Mouse (Mus musculus): ENCODE data around the gene Zfp697. TPM values are rescaled to one million over a fixed set of nuclear protein-coding genes. Genes with fewer than 3 reads are reported as not detected.

Gene Zfp697
- polyA plus RNA-seq, 2 experiments: 1.6 to 1.7 TPM

DNA sequence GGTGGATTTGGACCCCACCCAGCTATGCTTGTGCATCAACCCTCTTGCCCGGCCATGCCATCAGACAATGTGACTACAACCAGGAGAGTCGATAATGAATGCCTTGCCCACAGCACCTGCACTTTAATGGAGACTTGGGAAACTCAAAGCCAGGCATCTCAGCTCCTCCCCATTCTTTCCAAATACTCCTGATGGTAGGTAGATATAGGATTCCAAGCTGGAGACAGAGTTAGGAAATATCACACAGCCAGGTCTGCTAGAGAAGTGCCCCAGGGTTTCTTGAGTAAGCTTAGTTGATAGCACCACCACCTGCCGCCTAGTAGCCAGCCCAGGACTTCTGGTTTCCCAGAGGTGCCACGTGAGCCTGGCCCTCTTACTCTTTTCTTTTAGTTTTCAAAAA lies 15.4 kb upstream of the Zfp697 start:
- Histone ChIP-seq H3K36me3 (replicated peaks; ENCODE audit: control insufficient read depth, insufficient read depth, low read depth) (no peaks in the 10 kb centered on the region), H3K4me2 (ENCODE audit: low read depth) (no peak overlapping the region), H3K4me1 (replicated peaks; ENCODE audit: control insufficient read depth in 2 of 2, insufficient read depth in 2 of 2, low read length in 1 of 2) (no peaks in the 10 kb centered on the region), H3K4me3 (ENCODE audit: insufficient read depth in 1 of 2, low read depth in 2 of 2, low read length in 2 of 2) (no peak overlapping the region), H3K27ac (no peak overlapping the region), H3K9me3 (ENCODE audit: control insufficient read depth, low read length) (no peaks in the 10 kb centered on the region), H3K9ac (replicated peaks) (no peak overlapping the region), H3K27me3 (ENCODE audit: control insufficient read depth, insufficient read depth, low read length) (no peaks in the 10 kb centered on the region)
- TF ChIP-seq CTCF (IDR thresholded peaks at IDR 0.05; ENCODE audit: low read depth) (no peak), EP300 (IDR thresholded peaks at IDR 0.05; ENCODE audit: low read depth) (no peak)
- DNase-seq (ENCODE audit: low read depth in 3 of 3, low spot score in 3 of 3): no peak
- ATAC-seq (ENCODE audit: insufficient read depth): no peak
- 61% methylated on average over 4 of the region's 4 CpGs for WGBS (ENCODE audit: insufficient replicate concordance)

DNA sequence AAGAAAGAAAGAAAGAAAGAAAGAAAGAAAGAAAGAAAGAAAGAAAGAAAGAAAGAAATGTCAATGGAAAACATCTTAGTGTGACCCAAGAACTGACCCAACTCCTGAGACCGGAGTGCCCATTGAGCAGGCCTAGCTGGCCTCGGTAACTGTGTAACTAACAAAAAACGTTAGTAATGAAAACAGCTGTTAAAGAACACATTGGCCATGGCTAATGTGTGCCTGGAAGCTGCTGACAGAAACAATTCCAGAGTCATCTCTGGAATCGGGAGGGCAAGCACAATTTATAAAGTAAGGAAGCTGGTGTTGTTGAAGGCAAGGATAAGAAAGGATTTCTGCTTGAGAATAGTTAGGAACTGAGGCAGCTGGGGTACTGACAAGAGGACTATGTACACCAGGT lies 14.0 kb upstream of the Zfp697 start:
- DNase-seq (ENCODE audit: low read depth in 3 of 3, low spot score in 3 of 3): no peak
- Histone ChIP-seq H3K4me3 (ENCODE audit: insufficient read depth in 1 of 2, low read depth in 2 of 2, low read length in 2 of 2) (no peak overlapping the region), H3K9me3 (ENCODE audit: control insufficient read depth, low read length) (no peaks in the 10 kb centered on the region), H3K27me3 (ENCODE audit: control insufficient read depth, insufficient read depth, low read length) (no peaks in the 10 kb centered on the region), H3K9ac (replicated peaks) (no peak overlapping the region), H3K27ac (no peak overlapping the region), H3K4me2 (ENCODE audit: low read depth) (no peak overlapping the region), H3K36me3 (replicated peaks; ENCODE audit: control insufficient read depth, insufficient read depth, low read depth) (no peaks in the 10 kb centered on the region), H3K4me1 (replicated peaks; ENCODE audit: control insufficient read depth in 2 of 2, insufficient read depth in 2 of 2, low read length in 1 of 2) (no peaks in the 10 kb centered on the region)
- WGBS (ENCODE audit: insufficient replicate concordance): 53% methylated on average over 4 of the region's 4 CpGs
- TF ChIP-seq CTCF (IDR thresholded peaks at IDR 0.05; ENCODE audit: low read depth) (no peak), EP300 (IDR thresholded peaks at IDR 0.05; ENCODE audit: low read depth) (no peak)
- no peak for ATAC-seq (ENCODE audit: insufficient read depth)

DNA sequence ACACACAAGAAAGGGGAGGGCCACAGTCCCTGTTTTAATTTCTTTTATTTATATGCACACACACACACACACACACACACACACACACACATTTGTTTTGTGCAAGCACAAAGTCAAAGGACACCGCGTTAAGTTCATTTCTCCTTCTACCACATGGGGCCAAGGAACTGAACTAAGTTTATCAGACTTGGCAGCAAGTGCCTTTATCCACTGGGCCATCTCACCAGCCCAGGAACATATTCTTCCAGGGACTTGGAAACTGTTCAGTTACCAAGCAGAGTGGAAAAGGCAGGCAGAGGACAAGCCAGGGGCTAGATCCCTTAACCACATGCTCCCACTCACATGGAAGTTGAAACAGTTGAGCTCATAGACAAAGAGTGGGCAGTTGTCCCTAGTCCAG lies 13.5 kb upstream of the Zfp697 start:
- TF ChIP-seq EP300 (IDR thresholded peaks at IDR 0.05; ENCODE audit: low read depth) (no peak), CTCF (IDR thresholded peaks at IDR 0.05; ENCODE audit: low read depth) (no peak)
- no peaks in the 10 kb centered on the region for H3K36me3 ChIP-seq (replicated peaks; ENCODE audit: control insufficient read depth, insufficient read depth, low read depth)
- DNase-seq (ENCODE audit: low read depth in 3 of 3, low spot score in 3 of 3) (no peak), ATAC-seq (ENCODE audit: insufficient read depth) (no peak)
- no peaks in the 10 kb centered on the region for H3K4me1 ChIP-seq (replicated peaks; ENCODE audit: control insufficient read depth in 2 of 2, insufficient read depth in 2 of 2, low read length in 1 of 2)
- 88% methylated on average over 2 of the region's 2 CpGs for WGBS (ENCODE audit: insufficient replicate concordance)
- H3K4me3 ChIP-seq (ENCODE audit: insufficient read depth in 1 of 2, low read depth in 2 of 2, low read length in 2 of 2): no peak overlapping the region
- H3K27ac ChIP-seq: no peak overlapping the region
- no peak overlapping the region for H3K9ac ChIP-seq (replicated peaks)
- no peak overlapping the region for H3K4me2 ChIP-seq (ENCODE audit: low read depth)
- no peaks in the 10 kb centered on the region for H3K9me3 ChIP-seq (ENCODE audit: control insufficient read depth, low read length)
- no peaks in the 10 kb centered on the region for H3K27me3 ChIP-seq (ENCODE audit: control insufficient read depth, insufficient read depth, low read length)

DNA sequence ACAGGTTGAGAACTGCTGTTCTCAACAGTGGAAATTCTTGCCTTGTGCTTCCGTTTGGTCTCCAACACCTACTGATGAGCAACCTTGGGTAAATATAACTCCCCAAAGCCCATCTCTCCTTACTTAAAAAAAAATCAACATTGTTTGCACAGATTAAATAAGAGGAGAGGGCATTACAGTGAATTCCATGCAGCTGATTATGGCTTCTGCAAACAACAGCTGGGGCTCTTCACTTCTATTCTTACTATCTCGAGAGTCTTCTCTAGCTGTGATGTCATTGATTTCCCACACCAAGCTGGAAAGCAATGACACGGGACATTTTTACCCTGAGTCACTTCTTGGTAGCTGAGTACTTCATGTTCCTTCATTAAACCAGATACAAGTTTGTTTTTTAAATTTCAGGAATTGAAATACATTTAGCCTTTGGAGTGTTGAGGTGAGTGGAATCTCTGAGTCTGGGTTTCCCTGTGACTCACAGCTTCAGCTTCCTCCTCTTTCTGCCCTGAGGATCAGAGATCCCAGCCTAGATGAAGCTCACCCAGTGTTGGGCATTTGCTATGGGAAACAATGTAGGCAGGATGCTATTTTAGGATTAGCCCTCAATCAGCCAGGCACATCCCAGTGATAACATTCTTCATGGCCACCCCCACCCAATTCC lies 8.1 kb upstream of the Zfp697 start:
- Histone ChIP-seq H3K4me2 (ENCODE audit: low read depth) (no peak overlapping the region), H3K36me3 (replicated peaks; ENCODE audit: control insufficient read depth, insufficient read depth, low read depth) (no peaks in the 10 kb centered on the region), H3K4me3 (ENCODE audit: insufficient read depth in 1 of 2, low read depth in 2 of 2, low read length in 2 of 2) (no peak overlapping the region), H3K27me3 (ENCODE audit: control insufficient read depth, insufficient read depth, low read length) (no peaks in the 10 kb centered on the region), H3K9ac (replicated peaks) (no peak overlapping the region), H3K9me3 (ENCODE audit: control insufficient read depth, low read length) (no peaks in the 10 kb centered on the region), H3K27ac (no peak overlapping the region), H3K4me1 (replicated peaks; ENCODE audit: control insufficient read depth in 2 of 2, insufficient read depth in 2 of 2, low read length in 1 of 2) (peaks cover 0 to 3% of the 10 kb centered on the region in 2 experiments; a peak in 1 of 4 replicates)
- TF ChIP-seq CTCF (IDR thresholded peaks at IDR 0.05; ENCODE audit: low read depth): no peak
- no peak for TF ChIP-seq EP300 (IDR thresholded peaks at IDR 0.05; ENCODE audit: low read depth)
- 39% methylated on average over 3 of the region's 3 CpGs for WGBS (ENCODE audit: insufficient replicate concordance)
- DNase-seq (ENCODE audit: low read depth in 3 of 3, low spot score in 3 of 3) (no peak), ATAC-seq (ENCODE audit: insufficient read depth) (no peak)

DNA sequence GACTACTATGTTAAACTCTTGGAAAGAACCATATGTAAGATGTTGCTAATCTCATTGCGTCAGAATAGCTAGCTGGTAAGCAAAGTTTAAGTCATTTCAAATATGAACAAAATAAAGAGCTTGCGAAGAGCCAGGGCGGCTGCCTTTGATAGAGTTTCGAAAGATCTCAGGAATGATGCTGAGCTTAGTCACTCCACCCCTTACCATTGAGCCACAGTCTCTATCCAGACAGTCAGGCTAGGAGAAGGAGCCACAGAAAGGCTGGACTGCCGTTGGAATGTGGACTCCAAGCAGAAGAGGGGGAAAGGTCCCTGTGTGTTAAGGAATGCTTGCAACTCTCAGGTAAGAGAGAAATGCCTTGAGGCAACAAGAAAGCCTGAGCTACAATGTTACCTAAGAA lies 7.3 kb upstream of the Zfp697 start:
- TF ChIP-seq EP300 (IDR thresholded peaks at IDR 0.05; ENCODE audit: low read depth): no peak
- TF ChIP-seq CTCF (IDR thresholded peaks at IDR 0.05; ENCODE audit: low read depth): no peak
- WGBS (ENCODE audit: insufficient replicate concordance): 55% methylated on average over 5 of the region's 5 CpGs
- no peaks in the 10 kb centered on the region for H3K9me3 ChIP-seq (ENCODE audit: control insufficient read depth, low read length)
- H3K4me2 ChIP-seq (ENCODE audit: low read depth): no peak overlapping the region
- ATAC-seq (ENCODE audit: insufficient read depth): no peak
- no peak overlapping the region for H3K4me3 ChIP-seq (ENCODE audit: insufficient read depth in 1 of 2, low read depth in 2 of 2, low read length in 2 of 2)
- no peak for DNase-seq (ENCODE audit: low read depth in 3 of 3, low spot score in 3 of 3)
- no peak overlapping the region for H3K27ac ChIP-seq
- no peaks in the 10 kb centered on the region for H3K36me3 ChIP-seq (replicated peaks; ENCODE audit: control insufficient read depth, insufficient read depth, low read depth)
- H3K9ac ChIP-seq (replicated peaks): no peak overlapping the region
- H3K4me1 ChIP-seq (replicated peaks; ENCODE audit: control insufficient read depth in 2 of 2, insufficient read depth in 2 of 2, low read length in 1 of 2): peaks cover 0 to 6% of the 10 kb centered on the region in 2 experiments; a peak in 1 of 4 replicates
- no peaks in the 10 kb centered on the region for H3K27me3 ChIP-seq (ENCODE audit: control insufficient read depth, insufficient read depth, low read length)

All from liver, embryonic 14.5 days (tissue).